Mouse (Mus musculus) spleen, postnatal 4 days (tissue): ENCODE measurements around the gene Xirp1.

Experiments
- DNase-seq, 2 experiments: peaks; one replicate each; pipeline ENCODE4 v3.0.0; 2022; ENCODE audit warnings: low spot score in 2 of 2

Xirp1 gene

GRCm38 (mm10) chr9:119972166-119972565, 51.2 kb downstream of the Xirp1 start:
- DNase-seq, result no peak

GRCm38 (mm10) chr9:119970763-119971656, 52.4 kb downstream of the Xirp1 start:
- DNase-seq, result no peak

- DNase-seq, result peak; percentile 54 to 80
Observed at GRCm38 (mm10) chr9:119970221-119970620, 53.2 kb downstream of the Xirp1 start.

GRCm38 (mm10) chr9:119969811-119970210, 53.6 kb downstream of the Xirp1 start:
- no peak for DNase-seq

GRCm38 (mm10) chr9:119966221-119966910, 57.0 kb downstream of the Xirp1 start:
- DNase-seq, result no peak

GRCm38 (mm10) chr9:119965186-119965585, 58.2 kb downstream of the Xirp1 start:
- DNase-seq, result no peak

GRCm38 (mm10) chr9:119964206-119964605, 59.2 kb downstream of the Xirp1 start:
- no peak for DNase-seq
